Mouse (Mus musculus): ENCODE measurements around the gene Lrtm1. TPM values are rescaled to one million over a fixed set of nuclear protein-coding genes. Genes with fewer than 3 reads are reported as not detected.

Lrtm1 gene
- polyA plus RNA-seq, 1 experiment, result not detected

GRCm38 (mm10) chr14:29013161-29013560, 4.8 kb upstream of the Lrtm1 start:
- H3K4me3 ChIP-seq (ENCODE audit: insufficient read depth, low read length), result no peak overlapping the region
- H3K27ac ChIP-seq (ENCODE audit: insufficient read depth, low read length), result no peak overlapping the region
- no peak for TF ChIP-seq CTCF (IDR thresholded peaks at IDR 0.05; ENCODE audit: extremely low read depth, insufficient read depth, low read length)
- TF ChIP-seq POLR2A (IDR thresholded peaks at IDR 0.05; ENCODE audit: extremely low read depth, insufficient read depth, low read length), result no peak
- 0 out of 2 replicates have a peak, but pooled peaks cover 1% of the 10 kb centered on the region for H3K4me1 ChIP-seq (ENCODE audit: control insufficient read depth, insufficient read depth, low read length)

- Histone ChIP-seq H3K4me1 (ENCODE audit: control insufficient read depth, insufficient read depth, low read length) (0 out of 2 replicates have a peak, but pooled peaks cover 1% of the 10 kb centered on the region), H3K27ac (ENCODE audit: insufficient read depth, low read length) (no peak overlapping the region), H3K4me3 (ENCODE audit: insufficient read depth, low read length) (no peak overlapping the region)
- TF ChIP-seq CTCF (IDR thresholded peaks at IDR 0.05; ENCODE audit: extremely low read depth, insufficient read depth, low read length) (no peak), POLR2A (IDR thresholded peaks at IDR 0.05; ENCODE audit: extremely low read depth, insufficient read depth, low read length) (no peak)
Measured at GRCm38 (mm10) chr14:29014680-29015079, 3.3 kb upstream of the Lrtm1 start.

- Histone ChIP-seq H3K27ac (ENCODE audit: insufficient read depth, low read length) (no peak overlapping the region), H3K4me3 (ENCODE audit: insufficient read depth, low read length) (no peak overlapping the region)
- TF ChIP-seq CTCF (IDR thresholded peaks at IDR 0.05; ENCODE audit: extremely low read depth, insufficient read depth, low read length) (no peak), POLR2A (IDR thresholded peaks at IDR 0.05; ENCODE audit: extremely low read depth, insufficient read depth, low read length) (no peak)
Measured at GRCm38 (mm10) chr14:29015896-29016295, 2.1 kb upstream of the Lrtm1 start.

DNA sequence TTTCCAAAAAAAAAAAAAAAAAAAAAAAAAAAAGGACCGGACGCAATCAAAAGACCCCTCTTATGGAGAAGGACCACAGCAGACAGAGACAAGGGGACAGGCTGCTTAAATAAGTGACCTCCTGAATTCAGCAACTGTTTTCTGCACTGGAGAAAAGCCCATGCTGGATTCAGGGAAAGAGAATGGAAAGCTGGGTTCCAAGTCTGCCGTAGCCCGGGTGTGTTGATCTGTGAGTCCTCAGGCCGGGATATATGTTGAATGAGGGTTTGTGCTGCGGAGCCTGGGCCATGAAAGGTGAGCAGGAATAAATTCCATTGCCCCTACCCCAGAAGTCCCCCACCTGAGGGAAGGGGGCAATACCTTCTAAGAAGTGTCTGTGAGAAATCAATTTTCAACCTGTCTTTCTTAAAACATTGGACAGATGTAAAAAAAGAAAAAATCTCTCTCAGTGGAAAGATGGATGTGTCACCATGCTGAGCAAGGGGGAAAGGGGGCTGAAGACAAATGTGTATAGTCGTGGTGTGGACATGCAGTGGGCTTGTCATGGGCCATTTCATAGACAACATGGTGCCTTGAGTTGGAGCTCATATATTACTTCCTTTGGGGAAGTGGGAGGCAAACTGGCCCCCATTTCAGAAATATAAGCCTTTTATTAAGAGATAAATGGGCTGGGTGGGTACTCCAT, 450 bp downstream of the Lrtm1 start:
- no peak overlapping the region for H3K4me3 ChIP-seq (ENCODE audit: insufficient read depth, low read length)
- TF ChIP-seq POLR2A (IDR thresholded peaks at IDR 0.05; ENCODE audit: extremely low read depth, insufficient read depth, low read length) (no peak), CTCF (IDR thresholded peaks at IDR 0.05; ENCODE audit: extremely low read depth, insufficient read depth, low read length) (no peak)
- H3K27ac ChIP-seq (ENCODE audit: insufficient read depth, low read length), result no peak overlapping the region
- 0 out of 2 replicates have a peak, but pooled peaks cover 1% of the 10 kb centered on the region for H3K4me1 ChIP-seq (ENCODE audit: control insufficient read depth, insufficient read depth, low read length)

More at GRCm38 (mm10) chr14:29015896-29016295, 2.1 kb upstream of the Lrtm1 start:
- H3K4me1 ChIP-seq (ENCODE audit: control insufficient read depth, insufficient read depth, low read length), result 0 out of 2 replicates have a peak, but pooled peaks cover 1% of the 10 kb centered on the region

DNA sequence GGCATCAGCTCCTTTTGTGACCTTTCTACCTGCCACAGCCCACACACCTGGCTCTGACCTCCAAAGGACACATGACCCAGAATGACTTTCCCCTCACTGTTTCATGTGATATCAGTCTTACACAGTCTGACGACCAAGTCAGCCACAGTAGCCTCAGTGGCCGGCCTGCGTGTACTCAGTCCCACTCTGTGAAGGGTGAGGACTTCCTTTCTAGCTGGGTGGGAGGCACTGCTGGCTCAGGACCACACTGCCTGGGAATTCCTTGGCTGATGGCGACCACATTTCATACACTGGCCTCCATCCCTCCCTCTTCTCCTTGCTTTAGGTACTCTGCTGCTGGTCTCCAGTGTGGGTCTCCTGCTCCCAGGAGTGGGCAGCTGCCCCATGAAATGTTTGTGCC, 3.3 kb downstream of the Lrtm1 start:
- no peaks in the 10 kb centered on the region for H3K4me1 ChIP-seq (ENCODE audit: control insufficient read depth, insufficient read depth, low read length)
- H3K27ac ChIP-seq (ENCODE audit: insufficient read depth, low read length), result no peak overlapping the region
- H3K4me3 ChIP-seq (ENCODE audit: insufficient read depth, low read length), result no peak overlapping the region
- TF ChIP-seq POLR2A (IDR thresholded peaks at IDR 0.05; ENCODE audit: extremely low read depth, insufficient read depth, low read length) (no peak), CTCF (IDR thresholded peaks at IDR 0.05; ENCODE audit: extremely low read depth, insufficient read depth, low read length) (no peak)

DNA sequence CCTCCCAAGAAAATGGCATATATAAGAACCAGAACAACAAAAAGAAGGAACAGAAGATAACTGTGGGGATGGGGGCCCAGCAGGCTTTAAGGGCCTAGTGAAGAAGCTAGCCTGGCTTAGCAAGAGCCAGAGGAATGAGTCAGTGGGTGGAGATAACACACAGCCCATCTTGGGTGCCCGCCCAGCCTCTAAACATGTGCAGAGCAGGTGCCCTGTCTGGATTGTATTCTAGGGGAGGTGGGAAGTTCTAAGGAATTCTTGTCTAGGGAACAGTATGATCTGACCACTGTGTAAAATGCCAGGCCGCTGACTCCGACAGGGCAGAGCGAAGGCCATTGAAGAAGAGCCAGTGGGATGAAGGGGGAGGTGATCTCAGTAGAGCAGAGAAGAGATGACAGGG, 5.2 kb downstream of the Lrtm1 start:
- H3K27ac ChIP-seq (ENCODE audit: insufficient read depth, low read length), result no peak overlapping the region
- TF ChIP-seq POLR2A (IDR thresholded peaks at IDR 0.05; ENCODE audit: extremely low read depth, insufficient read depth, low read length) (no peak), CTCF (IDR thresholded peaks at IDR 0.05; ENCODE audit: extremely low read depth, insufficient read depth, low read length) (no peak)
- H3K4me1 ChIP-seq (ENCODE audit: control insufficient read depth, insufficient read depth, low read length), result no peaks in the 10 kb centered on the region
- no peak overlapping the region for H3K4me3 ChIP-seq (ENCODE audit: insufficient read depth, low read length)

GRCm38 (mm10) chr14:29025335-29025734, 7.3 kb downstream of the Lrtm1 start:
- TF ChIP-seq POLR2A (IDR thresholded peaks at IDR 0.05; ENCODE audit: extremely low read depth, insufficient read depth, low read length) (no peak), CTCF (IDR thresholded peaks at IDR 0.05; ENCODE audit: extremely low read depth, insufficient read depth, low read length) (no peak)
- Histone ChIP-seq H3K27ac (ENCODE audit: insufficient read depth, low read length) (no peak overlapping the region), H3K4me1 (ENCODE audit: control insufficient read depth, insufficient read depth, low read length) (peaks cover 2% of the 10 kb centered on the region; the same call in 1 of the 2 replicates)

DNA sequence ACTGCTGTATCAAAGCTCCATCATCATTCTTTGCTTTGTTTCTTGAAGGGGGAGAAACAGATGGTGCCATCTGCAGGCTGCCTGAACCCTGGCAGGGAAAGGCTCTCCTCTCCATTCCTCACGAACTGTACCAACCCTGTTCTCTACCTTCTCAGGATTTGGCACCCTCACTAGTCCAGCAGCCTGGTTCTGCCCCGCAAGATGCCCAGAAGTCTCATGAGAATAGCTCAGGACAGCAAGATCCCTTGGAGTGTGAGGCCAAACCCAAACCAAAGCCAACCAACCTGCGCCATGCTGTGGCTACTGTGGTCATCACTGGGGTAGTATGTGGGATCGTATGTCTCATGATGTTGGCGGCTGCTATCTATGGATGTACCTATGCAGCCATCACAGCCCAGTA, 9.3 kb downstream of the Lrtm1 start:
- Histone ChIP-seq H3K4me1 (ENCODE audit: control insufficient read depth, insufficient read depth, low read length) (peaks cover 4% of the 10 kb centered on the region; the same call in 1 of the 2 replicates), H3K4me3 (ENCODE audit: insufficient read depth, low read length) (no peak overlapping the region), H3K27ac (ENCODE audit: insufficient read depth, low read length) (no peak overlapping the region)
- TF ChIP-seq POLR2A (IDR thresholded peaks at IDR 0.05; ENCODE audit: extremely low read depth, insufficient read depth, low read length) (no peak), CTCF (IDR thresholded peaks at IDR 0.05; ENCODE audit: extremely low read depth, insufficient read depth, low read length) (peak; percentile 30; the same call in 1 of the 2 replicates)

More at GRCm38 (mm10) chr14:29025335-29025734, 7.3 kb downstream of the Lrtm1 start:
- no peak overlapping the region for H3K4me3 ChIP-seq (ENCODE audit: insufficient read depth, low read length)

DNA sequence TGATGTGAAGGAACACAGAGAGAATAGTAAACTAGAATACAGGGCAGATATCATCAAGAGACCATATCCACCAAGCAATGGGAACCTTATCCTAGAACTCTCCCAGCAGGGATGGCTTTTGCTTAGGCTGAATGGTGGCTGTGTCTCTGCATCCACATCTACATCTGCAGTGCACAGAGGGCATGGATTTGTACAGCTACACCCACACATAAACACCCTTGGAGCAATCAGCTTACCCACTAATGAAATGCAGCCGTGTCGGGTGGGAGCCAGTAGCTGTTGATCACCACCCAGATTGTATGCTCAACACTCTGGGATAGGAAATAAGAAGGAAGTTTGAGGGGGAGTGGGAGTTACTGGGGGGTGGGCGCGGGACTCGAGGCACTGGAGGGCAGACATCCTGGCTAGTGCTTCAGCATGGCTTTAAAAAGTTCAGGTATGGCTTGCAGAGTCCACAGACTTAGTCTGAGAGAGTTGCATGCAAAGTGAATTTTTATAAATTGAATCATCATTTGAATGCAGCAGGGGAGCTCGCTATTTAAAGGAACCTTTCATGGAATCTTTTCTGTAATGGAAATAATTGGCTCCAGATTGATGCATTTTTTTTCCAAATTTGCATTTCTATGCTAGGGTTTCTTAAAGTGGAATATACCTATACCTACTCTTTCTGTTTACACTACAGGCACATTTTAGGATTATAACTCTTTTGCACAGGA, 10.5 kb downstream of the Lrtm1 start:
- no peak overlapping the region for H3K4me3 ChIP-seq (ENCODE audit: insufficient read depth, low read length)
- H3K4me1 ChIP-seq (ENCODE audit: control insufficient read depth, insufficient read depth, low read length), result peaks cover 4% of the 10 kb centered on the region; the same call in 1 of the 2 replicates
- no peak overlapping the region for H3K27ac ChIP-seq (ENCODE audit: insufficient read depth, low read length)
- TF ChIP-seq POLR2A (IDR thresholded peaks at IDR 0.05; ENCODE audit: extremely low read depth, insufficient read depth, low read length) (no peak), CTCF (IDR thresholded peaks at IDR 0.05; ENCODE audit: extremely low read depth, insufficient read depth, low read length) (no peak)

Data from cortical plate, adult 2 months (tissue).